Mouse (Mus musculus) liver, adult 2 months (tissue): ENCODE results near the gene Pknox1. TPM values are rescaled to one million over a fixed set of nuclear protein-coding genes. Genes with fewer than 3 reads are reported as not detected.
"Not testable (repeated sequence)": the region's sequence is repeated elsewhere in the genome, so short reads cannot be mapped to it uniquely, and the experiment has no call there.

ENCODE experiments used
- DNase-seq: peaks from one replicate; pipeline ENCODE4 v3.0.0-alpha.2; 2011; ENCODE audit warnings: low read depth, low spot score; ENCODE audit errors: extremely low read depth
- H3K27ac ChIP-seq: fragments of 200-500 bp; replicated peaks from 2 replicates; pipeline ENCODE4 v1.5.1; 2012; ENCODE audit warnings: low read depth, mild to moderate bottlenecking, control low read depth, inconsistent platforms, low read length; ENCODE audit not compliant: insufficient read depth
- H3K27me3 ChIP-seq: fragments of 200-500 bp; 2 replicates; pipeline ENCODE4 v1.6.1; 2012; ENCODE audit warnings: mild to moderate bottlenecking, moderate library complexity, low read length, inconsistent platforms; ENCODE audit not compliant: control insufficient read depth, insufficient read depth
- H3K36me3 ChIP-seq: fragments of 200-500 bp; 2 replicates; pipeline ENCODE4 v1.6.1; 2012; ENCODE audit warnings: low read length, inconsistent platforms; ENCODE audit not compliant: control insufficient read depth, insufficient read depth
- H3K4me1 ChIP-seq: fragments of 200-500 bp; 2 replicates; pipeline ENCODE4 v1.6.1; 2011; ENCODE audit warnings: low read length; ENCODE audit not compliant: control insufficient read depth, insufficient read depth
- H3K4me3 ChIP-seq: fragments of 200-500 bp; 2 replicates; pipeline ENCODE4 v1.5.1; 2011; ENCODE audit warnings: low read depth, mild to moderate bottlenecking, control low read depth, low read length, moderate library complexity; ENCODE audit not compliant: insufficient read depth
- H3K79me2 ChIP-seq: fragments of 200-500 bp; 2 replicates; pipeline ENCODE4 v1.6.1; 2012; ENCODE audit warnings: inconsistent platforms, mild to moderate bottlenecking, low read length, moderate library complexity; ENCODE audit not compliant: control insufficient read depth, insufficient read depth
- H3K9ac ChIP-seq: fragments of 200-500 bp; 2 replicates; pipeline ENCODE4 v1.6.1; 2012; ENCODE audit warnings: low read depth, mild to moderate bottlenecking, control low read depth, inconsistent platforms, low read length
- CTCF ChIP-seq: fragments of 200-500 bp; IDR thresholded peaks from 2 replicates; pipeline ENCODE4 v1.5.1; 2011; ENCODE audit warnings: low read depth, low read length, control low read depth
- POLR2A ChIP-seq: fragments of 200-500 bp; IDR thresholded peaks from 2 replicates; pipeline ENCODE4 v1.6.1; 2011; ENCODE audit warnings: low read length, control low read depth; ENCODE audit not compliant: insufficient read depth; ENCODE audit errors: extremely low read depth
- WGBS: fragments of 180-500 bp; shearing (Covaris S2); methylation state at CpG from one replicate; pipeline ENCODE4 v1.1.7; 2018; 5-methylcytosine and 5-hydroxymethylcytosine counted together
- polyA plus RNA-seq: library from polyadenylated mRNA; depleted of rRNA; stranded (reverse); fragments of >200 nt; gene quantifications from 2 replicates; pipeline ENCODE4 v1.2.3, GENCODE M21; 2012
- total RNA-seq: library from RNA; depleted of rRNA; stranded (reverse); fragments of >200 nt; gene quantifications from 2 replicates; pipeline ENCODE4 v1.2.3, GENCODE M21; 2014

The Pknox1 gene
- total and polyA plus RNA-seq, 2 experiments: 10.3 to 10.7 TPM

- Histone ChIP-seq H3K79me2 (peaks cover 7% of the 10 kb centered on the region; the same call in 1 of the 2 replicates), H3K36me3 (peaks cover 25% of the 10 kb centered on the region), H3K4me1 (no peaks in the 10 kb centered on the region; the same call in 1 of the 2 replicates), H3K4me3 (no peak overlapping the region), H3K27me3 (no peaks in the 10 kb centered on the region), H3K27ac (no peak overlapping the region), H3K9ac (no peak overlapping the region)
- DNase-seq: no peak
- TF ChIP-seq POLR2A (no peak), CTCF (no peak)
- 87% methylated on average over 4 of the region's 4 CpGs for WGBS
Observed at GRCm38 (mm10) chr17:31525114-31525513, 39.4 kb upstream of the Pknox1 start.

GRCm38 (mm10) chr17:31525816-31526215, 38.7 kb upstream of the Pknox1 start:
- Histone ChIP-seq H3K27me3 (no peaks in the 10 kb centered on the region), H3K79me2 (peaks cover 7% of the 10 kb centered on the region; the same call in 1 of the 2 replicates), H3K4me3 (no peak overlapping the region), H3K9ac (no peak overlapping the region), H3K27ac (no peak overlapping the region), H3K4me1 (no peaks in the 10 kb centered on the region; the same call in 1 of the 2 replicates), H3K36me3 (peaks cover 28% of the 10 kb centered on the region)
- TF ChIP-seq CTCF (no peak), POLR2A (no peak)
- WGBS: 100% methylated on average over 3 of the region's 3 CpGs
- no peak for DNase-seq

- no peak for DNase-seq
- no peaks in the 10 kb centered on the region for H3K27me3 ChIP-seq
Observed at GRCm38 (mm10) chr17:31529314-31529713, 35.2 kb upstream of the Pknox1 start.

GRCm38 (mm10) chr17:31531441-31532158, 32.9 kb upstream of the Pknox1 start:
- Histone ChIP-seq H3K79me2 (no peaks in the 10 kb centered on the region), H3K36me3 (peaks cover 31% of the 10 kb centered on the region), H3K27ac (no peak overlapping the region), H3K4me1 (peaks cover 3% of the 10 kb centered on the region; the same call in 1 of the 2 replicates), H3K9ac (no peak overlapping the region), H3K4me3 (no peak overlapping the region), H3K27me3 (no peaks in the 10 kb centered on the region)
- no peak for TF ChIP-seq POLR2A
- TF ChIP-seq CTCF: no peak
- no peak for DNase-seq
- WGBS: 93% methylated on average over 14 of the region's 14 CpGs

More at GRCm38 (mm10) chr17:31529314-31529713, 35.2 kb upstream of the Pknox1 start:
- Histone ChIP-seq H3K4me3 (no peak overlapping the region), H3K79me2 (no peaks in the 10 kb centered on the region; the same call in 1 of the 2 replicates), H3K36me3 (peaks cover 31% of the 10 kb centered on the region), H3K4me1 (no peaks in the 10 kb centered on the region), H3K9ac (no peak overlapping the region), H3K27ac (no peak overlapping the region)
- peak; percentile 37; the same call in 1 of the 2 replicates for TF ChIP-seq CTCF
- no peak for TF ChIP-seq POLR2A
- WGBS: 71% methylated on average over 15 of the region's 15 CpGs

GRCm38 (mm10) chr17:31532331-31532730, 32.2 kb upstream of the Pknox1 start:
- H3K27me3 ChIP-seq, H3K79me2 ChIP-seq, H3K9ac ChIP-seq, H3K27ac ChIP-seq, H3K4me1 ChIP-seq, H3K4me3 ChIP-seq: not testable (repeated sequence)
- DNase-seq: peak; percentile 25
- peaks cover 25% of the 10 kb centered on the region for H3K36me3 ChIP-seq
- 69% methylated on average over 4 of the region's 4 CpGs for WGBS

GRCm38 (mm10) chr17:31535358-31535757, 29.2 kb upstream of the Pknox1 start:
- Histone ChIP-seq H3K36me3 (peaks cover 13% of the 10 kb centered on the region), H3K27ac (no peak overlapping the region), H3K27me3 (no peaks in the 10 kb centered on the region), H3K9ac (no peak overlapping the region), H3K79me2 (no peaks in the 10 kb centered on the region), H3K4me3 (no peak overlapping the region), H3K4me1 (peaks cover 3% of the 10 kb centered on the region; the same call in 1 of the 2 replicates)
- 86% methylated on average over 4 of the region's 4 CpGs for WGBS
- TF ChIP-seq POLR2A: no peak
- no peak for TF ChIP-seq CTCF
- DNase-seq: no peak
